Mouse (Mus musculus) thymus, adult 2 months (tissue): ENCODE data around the gene Cd274. TPM values are rescaled to one million over a fixed set of nuclear protein-coding genes. Genes with fewer than 3 reads are reported as not detected.

Source experiments
- DNase-seq: peaks from one replicate; pipeline ENCODE4 v3.0.0; 2021
- H3K27ac ChIP-seq: fragments of 200-500 bp; 2 replicates; pipeline ENCODE4 v1.5.1; 2012; ENCODE audit warnings: low read length, control low read depth; ENCODE audit not compliant: control insufficient read depth, insufficient read depth
- H3K27me3 ChIP-seq: fragments of 200-500 bp; 2 replicates; pipeline ENCODE4 v1.6.1; 2012; ENCODE audit warnings: mild to moderate bottlenecking, low read length, moderate library complexity, mixed read lengths; ENCODE audit not compliant: control insufficient read depth, insufficient read depth
- H3K36me3 ChIP-seq: fragments of 200-500 bp; 2 replicates; pipeline ENCODE4 v1.6.1; 2012; ENCODE audit warnings: mild to moderate bottlenecking, low read length, moderate library complexity; ENCODE audit not compliant: control insufficient read depth, insufficient read depth
- H3K4me1 ChIP-seq: fragments of 200-500 bp; replicated peaks from 2 replicates; pipeline ENCODE4 v1.6.1; 2012; ENCODE audit warnings: low read length; ENCODE audit not compliant: control insufficient read depth, insufficient read depth
- H3K4me3 ChIP-seq: fragments of 200-500 bp; 2 replicates; pipeline ENCODE4 v1.5.1; 2012; ENCODE audit warnings: mild to moderate bottlenecking, low read length, control low read depth, moderate library complexity; ENCODE audit not compliant: control insufficient read depth, insufficient read depth
- CTCF ChIP-seq: fragments of 200-500 bp; IDR thresholded peaks from 2 replicates; pipeline ENCODE4 v1.5.1; 2012; ENCODE audit warnings: mild to moderate bottlenecking, control low read depth, low read length, moderate library complexity, borderline replicate concordance; ENCODE audit not compliant: control insufficient read depth, poor library complexity, insufficient read depth; ENCODE audit errors: extremely low read depth
- POLR2A ChIP-seq: fragments of 200-500 bp; IDR thresholded peaks from 2 replicates; pipeline ENCODE4 v1.6.1; 2012; ENCODE audit warnings: mild to moderate bottlenecking, low read length, control low read depth, moderate library complexity; ENCODE audit not compliant: control insufficient read depth, poor library complexity, insufficient read depth; ENCODE audit errors: extremely low read depth
- WGBS: fragments of 180-500 bp; shearing (Covaris S2); methylation state at CpG from one replicate; pipeline ENCODE4 v1.1.7; 2018; 5-methylcytosine and 5-hydroxymethylcytosine counted together
- polyA plus RNA-seq: library from polyadenylated mRNA; depleted of rRNA; stranded (reverse); fragments of >200 nt; gene quantifications from 2 replicates; pipeline ENCODE4 v1.2.3, GENCODE M21; 2012

Gene Cd274
- polyA plus RNA-seq, 1 experiment = 22.9 TPM

DNA sequence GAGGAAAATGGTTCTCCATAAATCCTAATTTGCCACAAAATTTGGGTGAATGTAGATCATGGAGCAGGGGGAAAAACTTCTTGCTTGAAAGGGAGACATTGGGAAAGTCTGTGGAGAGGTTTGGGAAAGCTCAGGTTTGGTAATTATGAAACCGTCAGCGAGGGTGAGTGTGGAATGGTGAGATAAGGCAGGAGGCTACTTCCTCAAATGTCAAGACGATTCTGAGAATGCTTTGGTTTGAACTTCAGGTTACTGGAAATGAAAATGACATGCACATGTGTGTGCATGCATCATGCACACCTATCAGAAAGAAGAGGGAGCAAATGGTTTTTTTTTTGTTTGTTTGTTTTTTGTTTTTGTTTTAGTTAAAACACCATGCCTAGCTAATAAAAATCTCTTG, 33.2 kb downstream of the Cd274 start:
- no peaks in the 10 kb centered on the region for H3K27me3 ChIP-seq
- no peaks in the 10 kb centered on the region for H3K36me3 ChIP-seq
- WGBS = 44% methylated on average over 3 of the region's 3 CpGs
- TF ChIP-seq POLR2A = no peak
- TF ChIP-seq CTCF = no peak
- no peak overlapping the region for H3K27ac ChIP-seq
- no peak overlapping the region for H3K4me3 ChIP-seq
- no peak for DNase-seq
- no peaks in the 10 kb centered on the region for H3K4me1 ChIP-seq

DNA sequence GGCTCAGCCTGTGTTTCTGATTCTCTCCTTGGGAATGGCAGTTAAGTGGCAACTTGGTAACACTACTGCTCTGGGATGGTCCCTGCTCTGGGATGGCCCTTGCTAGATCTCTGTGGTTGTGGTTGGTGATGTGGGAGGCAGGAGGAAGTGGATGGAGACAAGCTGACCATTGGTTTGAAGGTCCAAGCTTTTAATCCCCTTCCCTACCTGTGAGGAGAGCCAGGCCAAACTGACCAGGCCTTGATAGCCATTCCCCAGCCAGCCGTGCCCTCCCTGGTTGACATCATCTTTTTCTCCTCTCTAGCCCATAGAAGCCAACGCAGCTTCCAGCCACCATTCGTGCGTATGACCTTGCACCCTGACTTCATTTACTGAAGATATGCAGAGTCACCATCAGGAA, 35.4 kb downstream of the Cd274 start:
- TF ChIP-seq CTCF (no peak), POLR2A (no peak)
- H3K4me1 ChIP-seq = no peaks in the 10 kb centered on the region
- WGBS = 97% methylated on average over 4 of the region's 4 CpGs

DNA sequence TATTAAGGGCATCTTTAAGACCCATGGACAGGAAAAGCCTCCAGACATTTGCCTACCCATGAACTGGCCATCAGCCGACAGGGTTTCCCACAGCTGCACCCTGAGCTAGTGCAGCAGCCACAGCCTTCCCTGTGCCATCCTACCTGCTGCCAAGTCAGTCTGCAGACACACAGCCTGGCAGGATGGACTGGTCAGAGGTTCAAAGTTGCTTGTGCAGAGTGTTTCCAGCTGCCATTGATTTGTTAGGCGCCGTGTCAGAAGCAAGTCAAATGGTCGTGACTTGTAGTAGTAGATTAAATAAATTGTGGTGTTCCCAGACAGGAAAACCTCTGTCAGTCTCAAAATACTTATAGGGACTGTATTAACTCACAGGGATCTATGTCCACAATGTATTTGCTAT, 36.0 kb downstream of the Cd274 start:
- no peak overlapping the region for H3K4me3 ChIP-seq
- WGBS = 91% methylated on average over 4 of the region's 4 CpGs

More for the DNA sequence above, 35.4 kb downstream of the Cd274 start:
- Histone ChIP-seq H3K36me3 (no peaks in the 10 kb centered on the region), H3K4me3 (no peak overlapping the region), H3K27me3 (no peaks in the 10 kb centered on the region), H3K27ac (no peak overlapping the region)
- no peak for DNase-seq

DNA sequence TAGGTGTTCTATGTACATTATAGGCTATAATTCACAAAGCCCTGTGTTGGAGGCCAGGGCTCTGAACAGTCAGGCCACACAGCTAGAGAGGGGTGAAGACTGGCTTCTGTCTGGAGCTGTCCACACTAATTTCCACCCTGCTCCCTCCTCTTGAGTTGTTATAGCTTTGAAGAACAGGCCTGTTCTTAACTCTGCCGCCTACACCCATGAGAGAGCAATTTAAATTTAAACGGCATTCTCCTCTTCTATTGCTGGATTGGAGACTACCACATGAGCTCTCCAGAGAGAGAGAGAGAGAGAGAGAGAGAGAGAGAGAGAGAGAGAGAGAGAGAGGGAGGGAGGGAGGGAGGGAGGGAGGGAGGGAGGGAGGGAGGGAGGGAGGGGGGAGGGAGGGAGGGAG, 38.1 kb downstream of the Cd274 start:
- Histone ChIP-seq H3K27me3 (no peaks in the 10 kb centered on the region), H3K4me3 (no peak overlapping the region), H3K36me3 (no peaks in the 10 kb centered on the region), H3K27ac (no peak overlapping the region), H3K4me1 (no peaks in the 10 kb centered on the region)
- 87% methylated on average over 2 of the region's 2 CpGs for WGBS
- TF ChIP-seq CTCF (no peak), POLR2A (no peak)
- DNase-seq = no peak

More for the DNA sequence above, 36.0 kb downstream of the Cd274 start:
- H3K4me1 ChIP-seq = no peaks in the 10 kb centered on the region
- DNase-seq = no peak
- no peaks in the 10 kb centered on the region for H3K27me3 ChIP-seq
- TF ChIP-seq POLR2A = no peak
- H3K27ac ChIP-seq = no peak overlapping the region
- no peaks in the 10 kb centered on the region for H3K36me3 ChIP-seq

DNA sequence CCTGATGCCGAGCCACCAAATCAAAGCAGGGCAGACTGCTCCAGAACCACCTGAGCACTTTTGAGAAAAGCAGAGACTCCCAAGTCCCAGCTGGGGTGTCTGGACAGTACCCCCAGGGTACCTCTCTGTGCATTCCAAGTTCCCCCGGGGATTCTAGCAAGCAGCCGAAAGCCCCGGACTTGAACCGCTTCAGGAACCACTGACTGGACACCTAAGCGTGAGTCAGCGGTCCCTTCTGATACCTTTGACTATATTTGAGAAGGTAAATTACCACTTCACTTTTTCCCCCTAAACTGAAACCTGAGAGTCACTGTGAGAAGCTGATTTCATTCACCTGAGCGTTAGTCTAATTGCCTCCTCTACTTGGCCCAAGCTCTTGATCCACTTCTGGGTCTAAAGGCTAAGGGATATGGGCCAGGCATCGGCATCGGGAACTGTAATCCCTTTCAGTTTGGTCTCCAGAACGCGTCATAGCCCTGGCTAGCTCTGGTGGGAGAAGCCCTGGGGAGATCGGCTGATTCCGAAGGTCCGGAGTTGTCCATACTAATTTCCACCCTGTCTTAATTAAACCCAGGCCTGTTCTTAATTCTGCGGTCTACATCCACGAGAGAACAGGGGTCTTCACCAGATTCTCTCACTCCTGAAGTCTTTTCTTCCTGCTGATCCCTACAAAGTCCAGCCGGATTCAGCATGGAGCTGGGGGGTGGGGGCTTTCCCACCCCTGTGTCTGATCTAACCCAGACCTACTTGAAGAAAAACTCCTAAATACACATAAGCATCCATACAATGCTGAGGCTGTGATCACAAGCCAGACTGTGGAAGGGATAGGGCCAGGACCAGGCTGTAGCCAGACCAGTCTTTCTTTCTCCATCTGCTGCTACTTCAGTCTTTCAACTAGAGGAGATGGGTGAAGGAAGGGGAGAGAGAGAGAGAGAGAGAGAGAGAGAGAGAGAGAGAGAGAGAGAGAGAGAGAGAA, 39.1 kb downstream of the Cd274 start:
- DNase-seq = no peak
- TF ChIP-seq CTCF = no peak
- TF ChIP-seq POLR2A = no peak
- no peaks in the 10 kb centered on the region for H3K27me3 ChIP-seq
- WGBS = 95% methylated on average over 18 of the region's 18 CpGs
- H3K27ac ChIP-seq = no peak overlapping the region
- no peak overlapping the region for H3K4me3 ChIP-seq
- H3K36me3 ChIP-seq = no peaks in the 10 kb centered on the region
- no peaks in the 10 kb centered on the region for H3K4me1 ChIP-seq

DNA sequence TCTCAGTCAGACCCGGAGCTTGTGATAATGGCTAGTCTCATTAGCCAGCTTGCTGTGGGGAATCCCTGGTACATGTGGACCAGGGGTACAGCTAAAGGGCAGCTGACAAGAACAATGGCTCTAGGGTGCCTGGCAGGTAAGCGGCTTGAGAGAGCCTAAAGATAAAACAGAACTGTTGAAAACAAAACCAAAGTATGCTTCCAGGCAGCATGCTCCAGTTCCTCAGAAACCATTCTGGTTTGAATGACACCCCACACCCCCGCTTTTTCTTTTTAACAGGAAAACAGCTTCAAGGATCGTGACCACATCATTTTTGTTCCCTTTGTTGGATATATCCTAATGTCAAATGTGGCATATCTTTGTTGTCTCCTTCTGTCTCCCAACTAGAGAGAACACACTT, 43.4 kb downstream of the Cd274 start, which contains the start of gene Pdcd1lg2:
Gene Pdcd1lg2 (plus strand): TSS at position 301 of the 400 bp plus-strand sequence.
- H3K4me1 ChIP-seq = no peaks in the 10 kb centered on the region; the same call in 1 of the 2 replicates
- H3K27me3 ChIP-seq = no peaks in the 10 kb centered on the region
- no peak for DNase-seq
- 87% methylated on average over 4 of the region's 4 CpGs for WGBS
- TF ChIP-seq POLR2A = no peak
- TF ChIP-seq CTCF = no peak
- H3K27ac ChIP-seq = no peak within 1 kb of the TSS
- no peak within 1 kb of the TSS for H3K4me3 ChIP-seq
- no peaks in the 10 kb centered on the region for H3K36me3 ChIP-seq
